Mouse (Mus musculus) heart, postnatal 0 days (tissue): ENCODE results near the gene Mdga1. TPM values are rescaled to one million over a fixed set of nuclear protein-coding genes. Genes with fewer than 3 reads are reported as not detected.
"Not testable (repeated sequence)": the region's sequence is repeated elsewhere in the genome, so short reads cannot be mapped to it uniquely, and the experiment has no call there.

Source experiments
- ATAC-seq: fragments of 200-750 bp; cut with Nextera tagmentation; 2 replicates; pipeline ENCODE4 v1.8.0; 2017; ENCODE audit warnings: low read depth, moderate number of reproducible peaks, moderate library complexity; ENCODE audit not compliant: insufficient read depth
- DNase-seq: peaks from one replicate; pipeline ENCODE4 v3.0.0-alpha.2; 2016; ENCODE audit warnings: low spot score
- H3K27ac ChIP-seq: fragments of 300-500 bp; sonication (generic); 2 replicates; pipeline ENCODE4 v1.5.1; 2014; ENCODE audit warnings: low read depth, mild to moderate bottlenecking
- H3K27me3 ChIP-seq: fragments of 300-500 bp; sonication (generic); 2 replicates; pipeline ENCODE4 v1.6.1; 2014; ENCODE audit warnings: low read length, mixed read lengths; ENCODE audit not compliant: control insufficient read depth, insufficient read depth
- H3K36me3 ChIP-seq: fragments of 300-500 bp; sonication (generic); replicated peaks from 2 replicates; pipeline ENCODE4 v1.6.1; 2014; ENCODE audit warnings: low read length, mixed read lengths; ENCODE audit not compliant: control insufficient read depth, insufficient read depth
- H3K4me1 ChIP-seq: fragments of 300-500 bp; sonication (generic); 2 replicates; pipeline ENCODE4 v1.6.1; 2014; ENCODE audit warnings: antibody characterized with exemption; ENCODE audit not compliant: control insufficient read depth, insufficient read depth
- H3K4me2 ChIP-seq: fragments of 300-500 bp; sonication (generic); 2 replicates; pipeline ENCODE4 v1.6.1; 2014; ENCODE audit warnings: low read depth, mild to moderate bottlenecking, low read length, moderate library complexity
- H3K4me3 ChIP-seq: fragments of 300-500 bp; sonication (generic); 2 replicates; pipeline ENCODE4 v1.5.1; 2014; ENCODE audit warnings: low read depth, low read length
- H3K9ac ChIP-seq: fragments of 300-500 bp; sonication (generic); replicated peaks from 2 replicates; pipeline ENCODE4 v1.6.1; 2014; ENCODE audit warnings: low read depth, low read length, mixed read lengths
- H3K9me3 ChIP-seq: fragments of 300-500 bp; sonication (generic); replicated peaks from 2 replicates; pipeline ENCODE4 v1.6.1; 2016; ENCODE audit warnings: low read length; ENCODE audit not compliant: control insufficient read depth
- CTCF ChIP-seq: IDR thresholded peaks from 2 replicates; pipeline ENCODE4 v1.5.1; 2016; ENCODE audit warnings: antibody characterized with exemption, control low read depth, low read depth
- EP300 ChIP-seq: IDR thresholded peaks from 2 replicates; pipeline ENCODE4 v1.6.1; 2016; ENCODE audit warnings: antibody characterized with exemption, low read depth
- WGBS: fragments of 180-500 bp; shearing (Covaris S2); extraction: QIAGEN DNeasy Blood & Tissue Kit; methylation state at CpG from one replicate; pipeline ENCODE4 v1.1.7; 2014; 5-methylcytosine and 5-hydroxymethylcytosine counted together
- polyA plus RNA-seq: library from polyadenylated mRNA; unstranded; fragments of >200 nt; fragmentation: Nextera tagmentation; extraction: Ambion mirVana; gene quantifications from 2 replicates; pipeline ENCODE4 v1.2.1, GENCODE M21; 2015
- total RNA-seq: library from RNA; depleted of rRNA; stranded (reverse); fragments of >200 nt; gene quantifications from 2 replicates; pipeline ENCODE4 v1.2.3, GENCODE M21; 2014; ENCODE audit warnings: low replicate concordance; rRNA removed

Gene Mdga1
- total and polyA plus RNA-seq, 2 experiments from 2014 or later: 4.9 to 9.5 TPM

DNA sequence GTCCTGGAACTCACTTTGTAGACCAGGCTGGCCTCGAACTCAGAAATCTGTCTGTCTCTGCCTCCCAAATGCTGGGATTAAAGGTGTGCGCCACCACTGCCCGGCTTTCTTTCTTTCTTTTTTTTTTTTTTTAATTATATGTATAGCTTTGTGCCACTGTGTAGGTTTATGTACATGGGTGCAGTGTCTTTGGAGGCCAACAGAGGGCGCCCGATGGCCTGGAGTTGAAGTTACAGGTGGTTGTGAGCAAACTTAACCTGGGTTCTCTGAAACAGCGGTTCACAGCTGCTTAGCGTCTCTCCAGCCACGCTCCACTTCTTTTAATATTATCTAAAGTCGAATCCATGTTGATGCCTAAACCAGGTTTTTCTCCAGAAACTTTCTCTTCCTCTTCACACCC, 185.1 kb downstream of the Mdga1 start:
- DNase-seq: no peak
- 76% methylated on average over 9 of the region's 9 CpGs for WGBS
- TF ChIP-seq EP300 (no peak), CTCF (no peak)

DNA sequence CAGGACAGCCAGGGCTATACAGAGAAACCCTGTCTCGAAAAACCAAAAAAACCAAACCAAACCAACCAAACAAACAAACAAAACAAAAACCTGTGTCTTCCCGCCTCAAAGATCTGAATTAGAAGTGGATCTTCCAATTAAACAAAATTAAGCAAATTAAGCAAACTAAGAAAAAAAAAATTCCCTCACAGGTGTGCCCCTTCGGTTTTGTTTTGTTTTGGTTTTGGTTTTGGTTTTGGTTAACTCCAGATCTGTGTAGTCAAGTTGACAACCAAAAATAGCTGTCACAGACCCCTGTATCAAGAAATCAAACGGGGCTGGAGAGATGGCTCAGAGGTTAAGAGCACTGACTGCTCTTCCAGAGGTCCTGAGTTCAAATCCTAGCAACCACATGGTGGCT, 188.4 kb downstream of the Mdga1 start:
- not testable (repeated sequence) for H3K4me1 ChIP-seq, H3K27ac ChIP-seq, H3K27me3 ChIP-seq, DNase-seq, H3K4me3 ChIP-seq, H3K9me3 ChIP-seq, H3K9ac ChIP-seq, H3K4me2 ChIP-seq, ATAC-seq, H3K36me3 ChIP-seq
- 80% methylated on average over 4 of the region's 4 CpGs for WGBS

More for the DNA sequence above, 185.1 kb downstream of the Mdga1 start:
- Histone ChIP-seq H3K27me3 (no peaks in the 10 kb centered on the region), H3K27ac (no peak overlapping the region), H3K4me3 (no peak overlapping the region), H3K36me3 (no peaks in the 10 kb centered on the region), H3K9ac (no peak overlapping the region), H3K4me2 (no peak overlapping the region), H3K9me3 (no peaks in the 10 kb centered on the region), H3K4me1 (peaks cover 15% of the 10 kb centered on the region; the same call in 1 of the 2 replicates)
- ATAC-seq: no peak

GRCm38 (mm10) chr17:29778021-29778420, 191.9 kb downstream of the Mdga1 start:
- WGBS: 75% methylated on average over 8 of the region's 8 CpGs
- Histone ChIP-seq H3K9ac (no peak overlapping the region), H3K9me3 (no peaks in the 10 kb centered on the region), H3K27me3 (no peaks in the 10 kb centered on the region), H3K4me1 (no peaks in the 10 kb centered on the region), H3K36me3 (no peaks in the 10 kb centered on the region), H3K4me2 (no peak overlapping the region), H3K4me3 (no peak overlapping the region), H3K27ac (no peak overlapping the region)
- no peak for TF ChIP-seq EP300
- TF ChIP-seq CTCF: no peak
- ATAC-seq (no peak), DNase-seq (no peak)

Other genes starting within 250 kb of the Mdga1 start
- gene Zfand3, start 34.6 kb upstream of the Mdga1 start, total RNA-seq: 77.7 and 131 TPM in 2 replicates
- gene Zfand3, start 34.6 kb upstream of the Mdga1 start, polyA plus RNA-seq: 49.0 and 53.2 TPM in 2 replicates